Mouse (Mus musculus) testis, adult 2 months (tissue): ENCODE measurements around the gene Gm20388.

Experiments
- CTCF ChIP-seq: fragments of 200-500 bp; IDR thresholded peaks from 2 replicates; pipeline ENCODE4 v1.5.1; 2012; ENCODE audit warnings: low read depth, mild to moderate bottlenecking, inconsistent platforms, low read length, moderate library complexity; ENCODE audit not compliant: control insufficient read depth, insufficient read depth, insufficient replicate concordance
- POLR2A ChIP-seq: fragments of 200-500 bp; IDR thresholded peaks from 2 replicates; pipeline ENCODE4 v1.6.1; 2012; ENCODE audit warnings: low read depth, mild to moderate bottlenecking, inconsistent platforms, low read length, moderate library complexity; ENCODE audit not compliant: control insufficient read depth

GRCm38 (mm10) chr8:120308553-120308952 is 397.9 kb downstream of the Gm20388 start:
- TF ChIP-seq POLR2A = no peak
- no peak for TF ChIP-seq CTCF
